Mouse (Mus musculus): ENCODE measurements around the gene Ralgapa1. TPM values are rescaled to one million over a fixed set of nuclear protein-coding genes. Genes with fewer than 3 reads are reported as not detected.
"Not testable (repeated sequence)": the region's sequence is repeated elsewhere in the genome, so short reads cannot be mapped to it uniquely, and the experiment has no call there.

Ralgapa1 gene
- total RNA-seq, 4 experiments from 2014 or later = 98.5 to 138 (median 121) TPM

- DNase-seq (ENCODE audit: low spot score in 2 of 2) = no peak
These were observed 19.8 kb downstream of the Ralgapa1 start for GRCm38 (mm10) chr12:55801131-55801530.

GRCm38 (mm10) chr12:55800144-55800543 is 20.8 kb downstream of the Ralgapa1 start:
- DNase-seq (ENCODE audit: low spot score in 2 of 2) = no peak

GRCm38 (mm10) chr12:55798745-55799144 is 22.2 kb downstream of the Ralgapa1 start:
- no peak for DNase-seq (ENCODE audit: low spot score in 2 of 2)

GRCm38 (mm10) chr12:55797103-55797502 is 23.9 kb downstream of the Ralgapa1 start:
- DNase-seq (ENCODE audit: low spot score in 2 of 2) = no peak

GRCm38 (mm10) chr12:55794485-55794884 is 26.5 kb downstream of the Ralgapa1 start:
- not testable (repeated sequence) for DNase-seq (ENCODE audit: low spot score in 2 of 2)

- no peak for DNase-seq (ENCODE audit: low spot score in 2 of 2)
These were observed 35.7 kb downstream of the Ralgapa1 start for GRCm38 (mm10) chr12:55785252-55785651.

GRCm38 (mm10) chr12:55782662-55783061 is 38.3 kb downstream of the Ralgapa1 start:
- DNase-seq (ENCODE audit: low spot score in 2 of 2) = no peak

GRCm38 (mm10) chr12:55778301-55778700 is 42.7 kb downstream of the Ralgapa1 start:
- DNase-seq (ENCODE audit: low spot score in 2 of 2) = no peak

- no peak for DNase-seq (ENCODE audit: low spot score in 2 of 2)
These were observed 43.6 kb downstream of the Ralgapa1 start for GRCm38 (mm10) chr12:55777356-55777755.

- no peak for DNase-seq (ENCODE audit: low spot score in 2 of 2)
These were observed 46.7 kb downstream of the Ralgapa1 start for GRCm38 (mm10) chr12:55774316-55774715.

- DNase-seq (ENCODE audit: low spot score in 2 of 2) = no peak
These were observed 100.6 kb downstream of the Ralgapa1 start for GRCm38 (mm10) chr12:55720319-55720718.

GRCm38 (mm10) chr12:55705881-55706280 is 115.1 kb downstream of the Ralgapa1 start:
- no peak for DNase-seq (ENCODE audit: low spot score in 2 of 2)

GRCm38 (mm10) chr12:55666699-55667098 is 154.3 kb downstream of the Ralgapa1 start:
- peak; percentile 10 to 17 for DNase-seq (ENCODE audit: low spot score in 2 of 2)

GRCm38 (mm10) chr12:55663194-55663593 is 157.8 kb downstream of the Ralgapa1 start:
- not testable (repeated sequence) for DNase-seq (ENCODE audit: low spot score in 2 of 2)

GRCm38 (mm10) chr12:55648011-55648525 is 172.9 kb downstream of the Ralgapa1 start:
- DNase-seq (ENCODE audit: low spot score in 2 of 2) = no peak

- no peak for DNase-seq (ENCODE audit: low spot score in 2 of 2)
These were observed 194.3 kb downstream of the Ralgapa1 start for GRCm38 (mm10) chr12:55626711-55627110.

GRCm38 (mm10) chr12:55623254-55623653 is 197.7 kb downstream of the Ralgapa1 start:
- DNase-seq (ENCODE audit: low spot score in 2 of 2) = no peak

- DNase-seq (ENCODE audit: low spot score in 2 of 2) = peak in 1 of 2 experiments; percentile 16
These were observed 198.2 kb downstream of the Ralgapa1 start for GRCm38 (mm10) chr12:55622615-55623245.

- peak in 1 of 2 experiments; percentile 18 for DNase-seq (ENCODE audit: low spot score in 2 of 2)
These were observed 200.6 kb downstream of the Ralgapa1 start for GRCm38 (mm10) chr12:55620321-55620720.

- no peak for DNase-seq (ENCODE audit: low spot score in 2 of 2)
These were observed 210.2 kb downstream of the Ralgapa1 start for GRCm38 (mm10) chr12:55610812-55611211.

GRCm38 (mm10) chr12:55607902-55608301 is 213.1 kb downstream of the Ralgapa1 start:
- no peak for DNase-seq (ENCODE audit: low spot score in 2 of 2)

- no peak for DNase-seq (ENCODE audit: low spot score in 2 of 2)
These were observed 216.6 kb downstream of the Ralgapa1 start for GRCm38 (mm10) chr12:55604411-55604810.

- no peak for DNase-seq (ENCODE audit: low spot score in 2 of 2)
These were observed 220.4 kb downstream of the Ralgapa1 start for GRCm38 (mm10) chr12:55600503-55600994.

Data from layer of hippocampus, adult 8-10 months (tissue).